Mouse (Mus musculus): Measurements from ENCODE around the gene Dnajc11.

The Dnajc11 gene

DNA sequence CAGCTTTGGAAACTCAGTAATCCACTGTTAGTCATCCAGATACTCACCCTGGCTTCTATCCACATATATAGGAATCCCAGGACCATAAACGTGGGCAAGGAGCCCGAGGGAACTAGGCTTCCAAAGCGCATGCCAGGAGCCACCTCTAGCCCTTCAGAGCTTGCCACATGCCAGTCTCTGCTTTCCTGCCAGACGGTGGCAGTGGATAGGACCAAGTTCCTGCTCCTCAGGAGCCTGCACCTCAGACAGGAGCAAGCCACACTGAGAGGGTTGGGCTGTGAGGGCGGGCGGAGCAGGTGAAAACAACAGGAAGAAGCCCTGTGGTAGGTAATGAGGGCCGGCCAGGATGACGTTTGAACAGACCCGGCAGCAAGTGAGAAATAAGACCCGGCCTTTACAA is 52.4 kb downstream of the Dnajc11 start:
- no peak for DNase-seq (ENCODE audit: low read depth, low spot score)

DNA sequence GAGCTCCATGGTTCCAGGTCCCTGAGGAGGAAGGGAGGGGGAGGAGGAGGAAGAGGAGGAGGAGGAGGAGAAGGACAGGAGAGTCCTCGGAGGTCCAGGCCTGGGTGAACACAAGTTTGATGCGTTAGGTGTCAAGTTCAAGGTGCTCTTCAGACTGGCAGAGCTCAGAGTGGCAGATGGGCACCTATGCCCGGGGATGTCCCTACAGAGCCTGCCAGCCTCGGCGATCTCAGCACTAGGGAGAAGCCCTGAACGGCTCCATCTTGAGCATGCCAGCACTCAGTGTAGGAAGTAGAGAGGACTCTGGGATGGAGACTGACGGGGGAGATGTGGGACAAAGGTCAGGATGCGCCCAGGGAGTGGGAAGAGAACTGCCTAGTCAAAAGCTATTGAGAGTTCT is 53.2 kb downstream of the Dnajc11 start:
- DNase-seq (ENCODE audit: low read depth, low spot score) = no peak

DNA sequence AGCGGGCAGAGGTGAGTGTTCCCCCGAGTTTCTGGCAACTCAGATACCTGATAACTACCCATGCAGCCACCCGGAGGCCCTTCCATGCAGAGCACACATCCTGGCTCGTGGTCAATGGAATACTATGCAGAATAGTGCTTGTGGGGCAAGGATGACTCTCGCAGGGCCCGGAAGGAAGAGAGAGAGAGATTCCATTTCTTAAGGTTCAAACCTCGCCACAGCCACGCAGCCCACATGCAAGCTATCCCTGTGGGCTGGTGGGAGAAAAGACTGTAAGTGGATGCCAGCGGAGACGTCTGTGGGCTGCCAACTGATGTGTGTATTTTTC is 54.5 kb downstream of the Dnajc11 start:
- no peak for DNase-seq (ENCODE audit: low read depth, low spot score)

DNA sequence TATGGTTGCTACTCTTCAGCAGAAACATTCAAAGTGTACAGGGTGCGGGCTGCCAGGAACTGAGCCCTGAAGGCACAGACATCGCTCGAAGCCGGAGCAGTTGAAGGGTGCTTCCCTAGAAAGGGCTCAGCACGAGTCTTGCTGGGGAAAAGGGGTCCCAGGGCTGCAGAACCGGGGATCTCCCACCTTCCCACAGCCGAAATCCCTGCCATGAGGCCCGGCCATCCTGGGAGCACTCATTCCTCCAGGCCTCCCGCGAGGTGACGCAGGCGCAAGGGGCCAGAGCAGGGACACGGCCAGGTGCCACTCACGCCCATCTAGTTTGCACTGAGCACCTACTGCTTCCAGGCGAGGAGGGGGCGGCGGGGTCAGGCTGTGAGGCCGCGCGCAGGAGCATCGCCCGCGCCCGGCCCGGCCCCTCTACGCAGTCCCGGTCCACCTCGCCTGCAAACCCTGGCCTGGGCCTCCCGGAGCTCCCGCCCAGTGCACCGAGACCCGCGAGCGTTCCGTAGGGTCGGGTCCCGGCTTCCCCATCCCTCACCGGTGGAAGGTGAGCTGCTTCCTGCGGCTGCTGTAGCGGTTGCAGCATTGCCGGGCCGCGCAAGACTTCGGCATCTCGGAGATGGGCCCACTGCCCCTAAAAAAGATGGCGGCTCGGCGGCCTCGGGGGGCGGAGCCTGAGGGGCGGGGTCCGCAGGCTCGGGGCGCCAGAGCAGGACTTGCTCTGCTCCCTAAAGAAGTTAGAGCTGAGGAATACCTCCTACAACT is 55.0 kb downstream of the Dnajc11 start, which contains the start of gene Thap3:
Gene Thap3, minus strand, starts transcription at position 656 of the 768 bp plus-strand sequence.
- DNase-seq (ENCODE audit: low read depth, low spot score) = peak; percentile 86

DNA sequence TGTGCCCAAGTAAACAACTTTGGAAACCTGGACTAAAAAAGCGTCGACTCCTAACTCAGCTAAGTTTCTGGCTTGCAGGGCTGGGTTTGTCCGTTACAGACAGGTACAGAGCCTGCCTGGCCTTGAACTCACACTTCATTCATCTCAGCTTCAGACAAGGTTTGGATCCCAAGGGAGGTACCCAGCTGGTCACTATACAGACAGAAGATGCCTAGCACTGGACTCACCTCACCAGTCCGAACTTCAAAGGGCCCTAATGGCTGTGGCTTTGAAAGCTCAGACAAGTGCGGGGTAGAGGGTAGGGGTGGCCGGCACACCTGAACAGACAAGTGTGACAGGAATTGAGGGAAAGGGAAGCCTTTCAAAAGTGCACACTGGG is 55.6 kb downstream of the Dnajc11 start:
- DNase-seq (ENCODE audit: low read depth, low spot score) = no peak

DNA sequence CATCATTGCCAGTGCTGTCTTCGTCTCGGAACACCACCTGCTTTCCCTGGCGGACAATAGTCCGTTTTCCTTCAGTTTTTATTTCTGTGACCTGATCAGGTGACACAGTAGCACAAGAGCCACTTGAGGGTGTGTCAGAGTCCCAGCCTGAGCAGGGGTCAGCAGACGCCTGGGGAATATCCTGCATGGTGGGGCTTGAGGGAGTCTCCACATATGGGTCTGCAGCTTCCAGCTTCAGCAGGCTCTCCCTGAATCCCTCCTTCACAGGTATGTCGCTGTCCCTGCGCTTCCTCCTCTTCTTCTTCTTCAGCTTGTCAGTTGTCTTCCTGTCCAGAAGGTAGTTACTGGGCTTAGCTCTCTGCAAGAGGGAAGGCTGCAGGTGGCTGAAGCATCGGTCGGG is 58.6 kb downstream of the Dnajc11 start:
- DNase-seq (ENCODE audit: low read depth, low spot score) = no peak

DNA sequence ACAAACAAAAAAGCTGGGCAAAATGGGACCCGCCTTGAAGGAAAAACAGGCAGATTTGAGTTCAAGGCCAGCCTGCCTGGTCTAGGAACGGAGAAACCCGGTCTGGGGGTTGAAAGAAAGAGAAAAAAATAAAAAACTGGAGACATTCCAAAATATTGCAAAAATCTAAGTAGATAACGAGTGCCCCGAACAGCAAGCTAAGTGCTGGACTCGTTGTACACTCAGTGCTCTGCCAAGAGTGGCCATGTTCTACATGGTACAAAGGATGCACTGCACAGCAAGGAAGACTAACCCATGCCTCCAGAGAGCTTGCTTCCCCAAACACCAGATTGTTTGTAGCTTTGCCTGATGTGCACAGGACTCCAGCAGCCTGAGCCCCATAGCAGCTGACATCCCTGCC is 59.5 kb downstream of the Dnajc11 start:
- DNase-seq (ENCODE audit: low read depth, low spot score) = no peak

DNA sequence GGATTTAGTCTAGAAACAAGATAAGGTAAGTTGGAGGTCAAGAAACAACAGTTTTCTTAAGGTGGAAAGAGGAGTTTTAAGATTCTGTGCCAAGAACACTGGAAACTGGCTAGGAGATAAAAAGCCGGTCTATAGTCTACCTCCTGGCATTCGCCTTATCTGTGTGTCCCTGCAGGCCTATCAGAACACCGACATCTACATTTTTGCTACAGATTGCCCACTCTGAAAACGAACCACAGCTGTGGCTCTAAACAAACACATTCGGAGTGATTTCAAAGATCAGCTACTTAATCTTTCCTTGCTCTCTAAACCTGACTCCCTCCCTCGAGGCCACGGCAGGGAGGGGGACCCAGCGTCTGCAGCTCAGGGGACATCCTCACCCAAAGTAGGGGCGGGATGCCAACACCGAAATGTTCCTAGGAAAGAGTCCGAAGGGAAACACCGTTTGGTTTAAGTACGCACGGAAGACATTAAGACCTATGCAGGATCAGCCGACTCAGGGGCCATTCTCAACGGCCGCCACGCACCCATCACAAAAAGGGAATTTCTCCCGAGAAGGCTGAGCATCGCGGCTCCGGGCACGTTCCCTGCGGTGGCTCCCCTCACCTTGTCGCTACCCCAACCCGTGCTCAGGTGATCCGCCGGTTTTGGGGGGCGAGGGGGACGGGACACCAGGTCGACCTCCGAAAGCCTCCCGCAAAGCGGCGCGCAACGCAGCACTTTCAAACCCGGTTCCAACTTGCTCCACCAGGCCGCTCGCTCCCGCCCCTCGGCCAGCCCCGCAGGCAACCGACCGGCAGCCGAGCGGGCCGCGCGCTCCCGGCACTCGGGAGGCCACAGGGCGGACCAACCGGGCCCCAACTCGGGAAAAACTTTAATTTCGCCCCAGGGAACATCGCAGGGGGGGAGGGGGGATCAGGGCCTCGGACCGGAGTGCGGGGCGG is 61.0 kb downstream of the Dnajc11 start:
- DNase-seq (ENCODE audit: low read depth, low spot score) = no peak

DNA sequence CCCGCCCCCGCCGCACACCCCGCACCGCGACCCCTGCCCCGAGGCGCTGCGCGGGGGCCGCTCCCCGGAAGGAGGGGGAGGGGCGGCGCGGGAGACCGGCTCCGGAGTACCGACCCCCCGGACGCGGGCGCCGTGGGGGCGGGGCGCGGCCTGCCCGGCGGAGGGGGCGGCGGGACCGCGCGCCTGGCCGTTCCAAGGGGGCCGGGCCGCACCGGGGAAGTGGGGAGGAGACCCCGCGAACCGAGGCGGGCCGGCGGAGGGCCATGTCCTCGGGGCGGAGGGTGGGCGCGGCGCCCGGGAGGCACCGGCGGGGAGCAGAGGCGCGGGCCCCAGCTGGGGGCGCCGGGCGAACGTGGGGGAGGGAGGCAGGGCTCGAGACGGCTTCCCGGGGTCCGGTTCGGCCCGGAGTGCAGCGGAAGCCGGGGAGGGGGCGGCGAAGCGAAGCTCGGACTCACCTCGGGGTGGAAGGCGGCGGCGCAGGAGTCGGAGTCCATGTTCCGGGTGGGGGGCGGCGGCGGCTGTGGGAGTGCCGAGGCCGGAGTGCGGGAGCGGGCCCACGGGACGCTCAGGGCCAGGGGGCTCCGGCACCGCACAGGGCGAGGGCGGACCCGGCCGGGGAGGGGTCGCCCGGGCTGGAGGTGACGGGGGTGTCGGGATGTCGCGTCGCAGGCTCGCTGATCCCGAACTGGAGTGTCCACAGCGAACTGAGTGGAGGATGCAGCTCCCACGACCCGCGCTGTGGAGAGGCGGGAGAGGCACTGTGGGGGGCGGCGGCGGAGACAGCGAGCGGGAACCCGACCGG is 62.1 kb downstream of the Dnajc11 start:
- no peak for DNase-seq (ENCODE audit: low read depth, low spot score)

DNA sequence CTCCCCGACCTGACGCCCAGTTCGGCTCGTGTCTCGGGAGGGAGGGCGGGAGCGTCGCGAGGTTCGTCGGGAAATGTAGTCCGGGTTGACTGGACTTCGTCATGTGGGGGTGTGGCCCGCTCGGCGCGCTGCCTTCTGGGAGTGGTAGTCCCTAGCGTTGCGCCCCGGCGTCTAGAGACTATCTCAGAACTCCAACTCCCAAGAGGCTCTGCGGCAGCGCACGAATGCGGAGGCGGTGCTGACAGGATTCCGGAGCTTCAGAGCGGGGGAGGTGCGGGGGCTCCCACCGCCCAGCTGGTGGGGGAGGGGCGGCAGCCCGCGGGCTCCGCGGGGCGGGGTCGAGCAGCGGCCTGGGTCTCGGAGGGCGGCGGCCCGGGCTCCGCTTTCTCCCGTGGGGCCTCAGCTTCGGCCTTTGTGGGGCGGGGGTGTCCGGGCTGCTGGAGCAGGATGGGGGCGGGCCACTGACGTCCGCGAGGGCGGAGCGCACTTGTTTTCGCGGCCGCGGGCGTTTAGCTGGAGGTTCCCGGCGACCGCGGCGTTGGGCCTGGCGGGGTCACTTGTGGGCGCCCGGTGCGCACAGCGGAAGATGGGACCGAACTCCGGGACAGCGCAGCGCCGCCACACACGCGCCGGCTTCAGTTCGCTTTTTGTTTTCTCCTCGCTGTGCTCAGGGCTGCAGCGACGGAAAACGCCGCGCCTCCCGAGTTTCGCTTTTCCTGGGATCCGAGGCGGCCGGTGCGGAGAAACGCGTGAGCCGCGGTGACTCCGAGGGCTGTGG is 62.9 kb downstream of the Dnajc11 start, which contains the start of gene Phf13:
Gene Phf13, minus strand, starts transcription at position 86 of the 778 bp plus-strand sequence.
- DNase-seq (ENCODE audit: low read depth, low spot score) = peak; percentile 99

DNA sequence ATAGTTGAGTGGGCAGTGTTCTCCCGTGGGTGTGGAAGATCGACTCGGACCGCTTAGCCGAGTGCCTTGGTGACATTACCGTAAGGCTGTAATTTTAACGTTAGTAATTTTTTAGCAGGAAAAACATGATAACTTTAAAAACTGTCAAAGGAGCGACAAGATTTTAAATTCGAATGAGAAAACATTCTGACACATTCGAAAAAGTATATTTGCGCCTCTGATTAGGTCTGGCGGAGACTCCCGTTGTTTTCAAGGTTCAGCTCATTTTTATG is 63.4 kb downstream of the Dnajc11 start:
- DNase-seq (ENCODE audit: low read depth, low spot score) = no peak

DNA sequence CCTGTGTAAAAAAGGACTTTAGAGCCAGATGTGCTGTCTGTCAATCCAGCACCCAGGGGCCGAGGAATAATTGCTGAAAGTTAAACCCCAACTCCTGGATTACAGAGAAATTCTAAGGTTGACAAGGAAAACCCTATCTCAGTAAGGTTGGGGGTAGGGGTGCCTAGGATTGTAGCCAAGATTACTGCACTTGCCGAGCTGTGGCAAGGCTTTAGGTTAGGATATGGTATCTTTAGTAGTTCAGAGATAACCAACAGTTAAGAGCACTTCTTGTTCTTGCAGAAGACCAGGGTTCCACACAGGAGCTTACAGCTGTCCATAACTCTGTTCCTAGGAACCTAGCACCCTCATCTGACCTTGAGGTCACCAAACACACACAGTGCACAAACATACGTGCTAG is 64.2 kb downstream of the Dnajc11 start:
- no peak for DNase-seq (ENCODE audit: low read depth, low spot score)

DNA sequence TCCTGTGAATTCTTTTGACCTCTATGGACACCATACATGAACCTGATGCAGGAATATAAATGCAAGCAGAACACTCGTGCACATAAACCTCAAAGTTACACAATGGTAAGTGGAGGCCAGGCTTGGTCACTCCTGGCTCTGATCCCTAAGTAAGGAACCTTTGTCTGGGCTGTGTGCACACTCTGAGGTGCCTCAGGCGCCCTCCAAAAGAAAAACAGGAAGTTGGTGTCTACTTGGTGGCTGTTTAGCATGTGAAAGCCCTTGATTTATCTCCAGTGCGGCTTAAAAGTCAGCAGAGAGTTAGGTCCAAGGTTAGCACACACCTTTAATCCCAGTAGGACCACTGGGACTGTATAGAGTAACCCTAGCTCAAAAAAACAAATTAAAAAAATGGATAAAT is 66.0 kb downstream of the Dnajc11 start:
- peak; percentile 55 for DNase-seq (ENCODE audit: low read depth, low spot score)

DNA sequence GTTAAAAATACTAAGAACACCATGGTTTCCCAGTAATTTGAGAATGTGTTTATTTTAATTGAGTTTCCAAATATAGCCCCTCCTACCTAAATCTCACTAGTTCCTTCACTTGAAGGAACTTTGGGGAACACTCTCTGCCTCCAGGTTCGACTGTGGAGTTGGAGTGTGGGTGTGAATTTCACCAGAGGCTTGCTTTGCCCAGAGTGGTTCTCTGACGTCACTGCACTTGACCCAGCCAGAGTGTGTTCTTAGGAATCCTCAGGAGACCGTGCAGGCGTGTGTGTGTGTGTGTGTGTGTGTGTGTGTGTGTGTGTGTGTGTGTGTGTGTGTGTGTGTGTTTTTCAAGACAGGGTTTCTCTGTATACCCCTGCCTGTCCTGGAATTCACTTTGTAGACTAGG is 67.4 kb downstream of the Dnajc11 start:
- DNase-seq (ENCODE audit: low read depth, low spot score) = no peak

DNA sequence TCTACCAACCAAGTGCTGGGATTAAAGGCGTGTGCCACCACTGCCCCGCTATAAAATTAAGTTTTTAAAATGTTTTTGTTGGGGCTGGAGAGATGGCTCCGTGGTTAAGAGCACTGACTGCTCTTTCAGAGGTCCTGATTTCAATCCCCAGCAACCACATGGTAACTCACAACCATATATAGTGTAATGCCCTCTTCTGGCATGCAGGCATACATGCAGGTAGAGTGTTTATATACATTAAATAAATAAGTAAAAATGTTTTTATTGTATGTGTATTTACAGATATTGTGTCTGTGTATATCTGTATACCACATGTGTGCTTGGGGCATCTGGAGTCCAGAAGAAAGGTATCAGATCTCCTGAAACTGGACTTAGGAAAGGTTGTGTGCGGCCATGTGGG is 67.8 kb downstream of the Dnajc11 start:
- no peak for DNase-seq (ENCODE audit: low read depth, low spot score)

DNA sequence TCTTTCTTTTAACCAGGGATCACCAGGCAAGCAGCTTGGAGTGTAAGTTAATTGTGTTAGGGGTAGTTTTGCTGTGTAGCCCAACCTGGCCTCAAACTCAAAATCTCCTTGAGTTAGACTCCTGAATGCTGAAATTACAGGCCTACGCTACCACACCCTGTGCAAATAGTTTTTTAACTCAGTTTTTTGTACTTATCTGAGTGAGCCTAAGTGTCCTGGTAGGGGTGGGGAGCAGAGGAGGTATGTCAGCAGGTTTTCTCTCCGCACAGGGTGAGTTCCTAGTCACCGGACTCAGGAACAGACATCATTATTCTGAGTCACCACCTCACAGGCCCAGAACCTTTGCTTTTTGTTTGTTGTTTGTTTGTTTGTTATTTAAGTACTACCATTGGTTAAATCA is 68.6 kb downstream of the Dnajc11 start:
- no peak for DNase-seq (ENCODE audit: low read depth, low spot score)

DNA sequence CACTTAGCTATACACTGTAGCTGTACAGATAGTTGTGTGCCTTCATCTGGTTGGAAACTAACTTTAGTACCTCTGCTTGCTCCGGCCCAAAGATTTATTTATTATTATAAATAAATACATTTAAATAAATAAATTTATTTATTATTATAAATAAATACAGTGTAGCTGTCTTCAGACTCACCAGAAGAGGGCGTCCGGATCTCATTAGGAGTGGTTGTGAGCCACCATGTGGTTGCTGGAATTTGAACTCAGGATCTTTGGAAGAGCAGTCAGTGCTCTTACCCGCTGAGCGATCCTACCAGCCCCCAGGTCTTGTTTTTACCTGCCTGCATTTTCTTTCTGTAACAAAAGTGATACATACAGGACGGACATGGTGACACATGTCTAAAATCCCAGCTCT is 72.6 kb downstream of the Dnajc11 start:
- peak; percentile 50 for DNase-seq (ENCODE audit: low read depth, low spot score)

DNA sequence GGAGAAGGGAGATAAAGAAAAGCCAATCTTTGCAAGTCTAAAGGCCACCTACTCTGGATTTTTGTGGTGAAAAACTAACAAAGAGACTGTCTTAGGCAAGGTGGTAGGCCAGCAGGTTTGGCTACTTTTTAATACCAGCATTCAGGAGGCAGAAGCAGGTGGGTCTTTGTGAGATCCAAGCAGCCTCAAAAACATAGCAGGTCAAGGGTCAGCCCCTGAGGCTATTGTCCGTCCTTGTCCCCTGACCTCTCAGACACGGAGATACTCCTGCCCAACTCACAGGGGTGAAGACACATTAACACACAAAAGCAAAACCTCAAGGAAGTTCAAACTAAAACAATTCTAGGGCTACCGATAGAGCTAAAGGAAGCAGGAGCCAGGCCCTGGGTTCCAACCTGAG is 73.3 kb downstream of the Dnajc11 start:
- DNase-seq (ENCODE audit: low read depth, low spot score) = no peak

DNA sequence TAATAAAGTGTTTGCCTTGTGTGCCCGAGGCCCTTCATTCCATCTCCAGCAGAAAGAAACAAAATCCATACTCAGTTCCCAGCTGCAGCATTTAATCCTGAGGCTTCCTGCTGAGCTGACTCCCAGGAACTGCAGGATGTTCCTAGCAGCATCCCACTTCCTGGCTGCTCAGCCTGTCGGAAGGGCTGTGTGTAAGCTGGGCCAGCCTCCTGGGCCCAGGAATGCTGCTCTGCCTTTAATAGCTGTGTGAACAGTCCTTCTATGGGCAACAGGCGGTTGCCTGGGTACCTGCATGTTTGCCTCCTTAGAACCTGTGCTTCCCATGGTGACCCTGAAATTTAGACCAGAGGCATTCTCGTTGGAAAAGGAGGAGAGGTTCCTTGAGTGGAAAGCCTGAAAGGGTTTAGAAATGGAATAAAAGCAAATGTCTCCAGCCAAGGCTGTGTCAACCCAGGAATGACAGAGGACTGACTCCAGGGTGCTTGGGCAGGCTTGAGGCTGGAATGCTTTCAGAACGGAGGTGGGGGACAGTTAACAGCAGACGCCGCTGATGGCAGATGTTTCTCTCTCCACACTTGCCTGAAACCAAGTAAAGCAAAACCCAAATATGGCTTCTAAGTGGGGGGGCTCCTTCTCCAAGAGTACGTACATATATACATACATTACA is 74.1 kb downstream of the Dnajc11 start:
- DNase-seq (ENCODE audit: low read depth, low spot score) = no peak

DNA sequence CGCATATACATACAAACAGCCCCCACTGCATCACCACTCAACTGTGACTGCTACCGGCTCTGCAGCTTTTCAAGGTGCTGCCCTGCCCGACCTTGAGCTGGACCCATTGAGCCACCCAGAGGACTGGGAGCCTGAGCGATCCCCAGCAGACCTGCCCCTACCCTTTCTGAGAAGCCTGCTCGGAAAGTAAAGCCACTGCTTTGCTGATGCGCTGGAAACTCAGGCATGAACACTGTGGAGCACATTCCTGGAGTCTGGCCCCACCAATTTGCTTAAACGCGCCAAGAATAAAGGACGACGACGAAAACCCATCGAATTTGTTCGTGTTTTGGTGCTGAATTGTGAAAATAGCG is 74.6 kb downstream of the Dnajc11 start:
- peak; percentile 43 for DNase-seq (ENCODE audit: low read depth, low spot score)

DNA sequence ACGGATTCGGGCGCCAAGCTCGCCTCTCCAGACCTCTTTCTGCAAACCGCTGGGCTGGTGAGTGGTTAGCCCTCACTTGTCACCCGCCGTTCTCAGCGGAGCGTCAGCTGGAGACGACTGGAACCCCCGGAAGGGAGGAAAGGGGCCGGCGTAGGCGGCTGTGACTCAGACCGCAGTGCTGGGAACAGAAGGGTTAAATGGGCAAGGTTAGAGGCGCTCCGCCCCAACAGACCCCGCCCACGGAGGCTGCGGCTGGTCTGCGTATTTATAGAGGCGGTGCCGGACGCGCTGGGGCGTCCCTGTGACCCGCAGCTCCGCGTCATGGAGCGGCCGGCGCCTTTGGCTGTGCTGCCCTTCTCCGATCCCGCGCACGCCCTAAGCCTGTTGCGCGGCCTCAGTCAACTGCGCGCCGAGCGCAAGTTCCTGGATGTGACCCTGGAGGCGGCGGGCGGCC is 75.2 kb downstream of the Dnajc11 start, which contains the start of gene Klhl21:
Gene Klhl21, plus strand, starts transcription at position 182 of the 454 bp plus-strand sequence.
- peak; percentile 98 for DNase-seq (ENCODE audit: low read depth, low spot score)

All from A20 (cell line).